Mouse (Mus musculus): ENCODE data around the gene Sephs2. TPM values are rescaled to one million over a fixed set of nuclear protein-coding genes. Genes with fewer than 3 reads are reported as not detected.

The Sephs2 gene
- total RNA-seq, 1 experiment: 113 TPM

DNA sequence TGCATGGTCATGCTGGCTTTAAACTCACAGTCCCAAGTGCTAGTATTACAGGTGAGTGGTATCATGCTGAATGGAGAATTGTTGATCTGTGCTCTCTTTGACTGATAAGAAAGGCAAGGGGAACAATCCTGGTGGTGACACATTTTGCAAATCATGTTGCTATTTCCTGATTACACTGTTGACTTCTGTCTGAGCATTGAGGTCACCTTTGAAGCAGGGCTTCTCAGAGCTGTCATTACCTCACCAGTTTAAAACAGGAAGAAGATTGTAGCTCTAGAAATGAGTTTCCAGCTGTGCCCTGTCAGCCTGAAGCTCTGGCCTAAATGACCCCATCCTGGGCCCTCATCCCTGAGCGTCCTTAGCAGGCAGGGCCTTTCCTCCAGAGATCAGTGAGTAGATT is 14.1 kb upstream of the Sephs2 start:
- DNase-seq (ENCODE audit: low read depth, low spot score): no peak
- in situ Hi-C loops (cut with MboI; ENCODE audit: low sequenced_read_pairs in 2 of 2, unreplicated experiment in 2 of 2): no loop called here
- Histone ChIP-seq H3K36me3 (ENCODE audit: control insufficient read depth, insufficient read depth, low read length, poor library complexity, severe bottlenecking) (no peaks in the 10 kb centered on the region), H3K4me3 (ENCODE audit: insufficient read depth in 1 of 2, low read depth in 1 of 2, low read length in 2 of 2, poor library complexity in 1 of 2, severe bottlenecking in 1 of 2) (no peak overlapping the region), H3K9me3 (ENCODE audit: control insufficient read depth, insufficient read depth, low read depth, low read length) (no peaks in the 10 kb centered on the region), H3K4me1 (ENCODE audit: control insufficient read depth in 2 of 2, insufficient read depth in 2 of 2, low read length in 2 of 2, poor library complexity in 1 of 2) (no peaks in the 10 kb centered on the region; a peak in 1 of 4 replicates), H3K9ac (ENCODE audit: insufficient read depth, low read depth, low read length, poor library complexity, severe bottlenecking) (no peak overlapping the region), H3K27ac (ENCODE audit: insufficient read depth, low read depth, low read length, poor library complexity, severe bottlenecking) (no peak overlapping the region)
- TF ChIP-seq ZC3H11A (IDR thresholded peaks at IDR 0.05; ENCODE audit: borderline replicate concordance, low read depth, low read length) (no peak), MAFK (IDR thresholded peaks at IDR 0.05; ENCODE audit: insufficient read depth, low read depth, low read length) (no peak), ZNF384 (IDR thresholded peaks at IDR 0.05; ENCODE audit: low read depth, low read length) (no peak), CHD2 (IDR thresholded peaks at IDR 0.05; ENCODE audit: low read depth, low read length) (no peak), HCFC1 (IDR thresholded peaks at IDR 0.05; ENCODE audit: borderline replicate concordance, insufficient read depth, low read length) (no peak)

DNA sequence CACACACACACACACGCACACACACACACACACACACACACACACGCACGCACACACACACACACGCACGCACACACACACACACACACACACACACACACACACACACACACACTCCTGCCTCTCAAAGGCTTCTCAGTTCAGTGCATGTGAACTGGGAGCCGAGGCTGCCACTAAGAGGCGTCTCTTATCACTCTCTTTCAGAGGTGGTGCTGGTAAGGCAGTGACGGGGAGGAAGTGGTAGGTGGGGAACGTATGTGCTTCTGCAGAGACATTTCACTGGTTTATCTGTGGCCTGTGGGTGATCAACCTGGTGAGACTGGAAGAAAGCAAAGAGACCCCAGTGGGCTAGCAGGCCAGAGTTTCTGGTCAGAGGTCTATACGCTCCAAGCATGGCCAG is 11.3 kb upstream of the Sephs2 start:
- H3K36me3 ChIP-seq (ENCODE audit: control insufficient read depth, insufficient read depth, low read length, poor library complexity, severe bottlenecking): no peaks in the 10 kb centered on the region
- DNase-seq (ENCODE audit: low read depth, low spot score): no peak
- H3K27ac ChIP-seq (ENCODE audit: insufficient read depth, low read depth, low read length, poor library complexity, severe bottlenecking): no peak overlapping the region
- in situ Hi-C loops (cut with MboI; ENCODE audit: low sequenced_read_pairs in 2 of 2, unreplicated experiment in 2 of 2): no loop called here
- TF ChIP-seq CHD2 (IDR thresholded peaks at IDR 0.05; ENCODE audit: low read depth, low read length): no peak
- no peak for TF ChIP-seq ZC3H11A (IDR thresholded peaks at IDR 0.05; ENCODE audit: borderline replicate concordance, low read depth, low read length)
- no peak for TF ChIP-seq MAFK (IDR thresholded peaks at IDR 0.05; ENCODE audit: insufficient read depth, low read depth, low read length)
- TF ChIP-seq ZNF384 (IDR thresholded peaks at IDR 0.05; ENCODE audit: low read depth, low read length): no peak
- no peak for TF ChIP-seq HCFC1 (IDR thresholded peaks at IDR 0.05; ENCODE audit: borderline replicate concordance, insufficient read depth, low read length)
- H3K9ac ChIP-seq (ENCODE audit: insufficient read depth, low read depth, low read length, poor library complexity, severe bottlenecking): no peak overlapping the region
- H3K9me3 ChIP-seq (ENCODE audit: control insufficient read depth, insufficient read depth, low read depth, low read length): no peaks in the 10 kb centered on the region
- no peak overlapping the region for H3K4me3 ChIP-seq (ENCODE audit: insufficient read depth in 1 of 2, low read depth in 1 of 2, low read length in 2 of 2, poor library complexity in 1 of 2, severe bottlenecking in 1 of 2)
- H3K4me1 ChIP-seq (ENCODE audit: control insufficient read depth in 2 of 2, insufficient read depth in 2 of 2, low read length in 2 of 2, poor library complexity in 1 of 2): no peaks in the 10 kb centered on the region; a peak in 1 of 4 replicates

DNA sequence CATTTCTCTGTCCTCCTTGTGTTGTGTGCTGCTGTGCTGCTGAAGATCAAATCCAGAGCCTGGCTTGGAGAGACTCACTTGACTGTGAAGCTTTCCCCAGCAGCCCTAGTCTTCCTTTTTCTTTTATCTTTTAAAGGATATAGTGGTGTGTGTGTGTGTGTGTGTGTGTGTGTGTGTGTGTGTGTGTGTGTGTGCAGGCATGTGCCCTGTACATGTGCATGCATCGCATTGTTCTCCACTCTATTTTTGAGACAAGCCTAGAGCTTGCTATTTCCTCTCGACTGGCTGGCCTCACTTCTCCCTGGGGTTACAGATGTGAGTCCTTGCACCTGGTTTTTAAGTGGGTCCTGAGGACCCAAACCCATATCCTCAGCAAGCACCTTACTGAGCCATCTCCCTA is 8.3 kb upstream of the Sephs2 start:
- in situ Hi-C loops (cut with MboI; ENCODE audit: low sequenced_read_pairs in 2 of 2, unreplicated experiment in 2 of 2): no loop called here
- H3K4me1 ChIP-seq (ENCODE audit: control insufficient read depth in 2 of 2, insufficient read depth in 2 of 2, low read length in 2 of 2, poor library complexity in 1 of 2): peaks cover 0 to 14% of the 10 kb centered on the region in 2 experiments
- no peak overlapping the region for H3K4me3 ChIP-seq (ENCODE audit: insufficient read depth in 1 of 2, low read depth in 1 of 2, low read length in 2 of 2, poor library complexity in 1 of 2, severe bottlenecking in 1 of 2)
- no peak for DNase-seq (ENCODE audit: low read depth, low spot score)
- H3K27ac ChIP-seq (ENCODE audit: insufficient read depth, low read depth, low read length, poor library complexity, severe bottlenecking): no peak overlapping the region
- TF ChIP-seq ZC3H11A (IDR thresholded peaks at IDR 0.05; ENCODE audit: borderline replicate concordance, low read depth, low read length) (no peak), MAFK (IDR thresholded peaks at IDR 0.05; ENCODE audit: insufficient read depth, low read depth, low read length) (no peak), CHD2 (IDR thresholded peaks at IDR 0.05; ENCODE audit: low read depth, low read length) (no peak), HCFC1 (IDR thresholded peaks at IDR 0.05; ENCODE audit: borderline replicate concordance, insufficient read depth, low read length) (no peak), ZNF384 (IDR thresholded peaks at IDR 0.05; ENCODE audit: low read depth, low read length) (no peak)
- H3K9me3 ChIP-seq (ENCODE audit: control insufficient read depth, insufficient read depth, low read depth, low read length): no peaks in the 10 kb centered on the region
- H3K9ac ChIP-seq (ENCODE audit: insufficient read depth, low read depth, low read length, poor library complexity, severe bottlenecking): no peak overlapping the region
- H3K36me3 ChIP-seq (ENCODE audit: control insufficient read depth, insufficient read depth, low read length, poor library complexity, severe bottlenecking): no peaks in the 10 kb centered on the region

DNA sequence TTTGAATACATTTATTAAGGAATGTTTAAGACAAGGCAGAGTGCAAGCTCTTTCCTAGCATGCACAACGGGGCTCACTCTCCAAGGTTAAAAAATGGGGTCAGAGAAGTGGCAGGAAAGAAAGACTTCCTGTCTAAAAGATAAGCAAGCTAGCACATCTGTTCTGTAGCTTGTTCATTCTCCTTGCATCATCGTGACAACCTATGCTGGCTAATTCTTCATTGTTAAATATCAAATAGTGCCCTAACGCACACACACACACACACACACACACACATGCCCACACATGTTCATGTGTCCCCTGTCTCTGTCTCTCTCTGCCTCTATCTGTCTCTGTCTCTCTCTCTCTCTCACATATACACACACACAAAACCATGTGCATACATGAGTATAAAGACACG is 7.3 kb upstream of the Sephs2 start:
- DNase-seq (ENCODE audit: low read depth, low spot score): no peak

DNA sequence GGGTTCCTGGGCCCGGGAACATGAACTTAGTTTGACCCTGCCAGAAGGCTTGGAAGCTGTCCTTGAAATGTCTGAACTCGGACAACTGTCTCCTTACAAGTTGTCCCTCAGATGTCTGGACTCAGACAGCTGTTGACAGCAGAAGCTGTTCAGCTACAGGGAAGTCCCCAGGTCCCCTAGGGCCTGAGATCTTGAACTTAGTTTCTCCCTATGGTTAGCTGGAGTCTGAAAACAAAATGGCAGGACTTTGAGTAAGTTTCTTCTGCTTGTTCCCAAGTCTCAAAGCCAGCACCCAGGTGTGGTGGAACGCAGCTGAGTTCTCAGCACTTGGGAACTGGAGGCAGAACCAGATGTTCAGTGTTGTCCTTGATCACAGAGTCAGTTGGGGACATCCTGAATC is 6.2 kb upstream of the Sephs2 start:
- Histone ChIP-seq H3K9me3 (ENCODE audit: control insufficient read depth, insufficient read depth, low read depth, low read length) (no peaks in the 10 kb centered on the region), H3K4me3 (ENCODE audit: insufficient read depth in 1 of 2, low read depth in 1 of 2, low read length in 2 of 2, poor library complexity in 1 of 2, severe bottlenecking in 1 of 2) (no peak overlapping the region), H3K27ac (ENCODE audit: insufficient read depth, low read depth, low read length, poor library complexity, severe bottlenecking) (no peak overlapping the region), H3K4me1 (ENCODE audit: control insufficient read depth in 2 of 2, insufficient read depth in 2 of 2, low read length in 2 of 2, poor library complexity in 1 of 2) (peaks cover 0 to 14% of the 10 kb centered on the region in 2 experiments), H3K9ac (ENCODE audit: insufficient read depth, low read depth, low read length, poor library complexity, severe bottlenecking) (no peak overlapping the region), H3K36me3 (ENCODE audit: control insufficient read depth, insufficient read depth, low read length, poor library complexity, severe bottlenecking) (no peaks in the 10 kb centered on the region)
- TF ChIP-seq ZNF384 (IDR thresholded peaks at IDR 0.05; ENCODE audit: low read depth, low read length): no peak
- DNase-seq (ENCODE audit: low read depth, low spot score): no peak
- in situ Hi-C loops (cut with MboI; ENCODE audit: low sequenced_read_pairs in 2 of 2, unreplicated experiment in 2 of 2): no loop called here

More for the DNA sequence above, 7.3 kb upstream of the Sephs2 start:
- Histone ChIP-seq H3K9me3 (ENCODE audit: control insufficient read depth, insufficient read depth, low read depth, low read length) (no peaks in the 10 kb centered on the region), H3K36me3 (ENCODE audit: control insufficient read depth, insufficient read depth, low read length, poor library complexity, severe bottlenecking) (no peaks in the 10 kb centered on the region), H3K9ac (ENCODE audit: insufficient read depth, low read depth, low read length, poor library complexity, severe bottlenecking) (no peak overlapping the region), H3K4me1 (ENCODE audit: control insufficient read depth in 2 of 2, insufficient read depth in 2 of 2, low read length in 2 of 2, poor library complexity in 1 of 2) (peaks cover 0 to 14% of the 10 kb centered on the region in 2 experiments), H3K4me3 (ENCODE audit: insufficient read depth in 1 of 2, low read depth in 1 of 2, low read length in 2 of 2, poor library complexity in 1 of 2, severe bottlenecking in 1 of 2) (no peak overlapping the region), H3K27ac (ENCODE audit: insufficient read depth, low read depth, low read length, poor library complexity, severe bottlenecking) (no peak overlapping the region)
- TF ChIP-seq HCFC1 (IDR thresholded peaks at IDR 0.05; ENCODE audit: borderline replicate concordance, insufficient read depth, low read length) (no peak), ZNF384 (IDR thresholded peaks at IDR 0.05; ENCODE audit: low read depth, low read length) (no peak), ZC3H11A (IDR thresholded peaks at IDR 0.05; ENCODE audit: borderline replicate concordance, low read depth, low read length) (no peak), CHD2 (IDR thresholded peaks at IDR 0.05; ENCODE audit: low read depth, low read length) (no peak), MAFK (IDR thresholded peaks at IDR 0.05; ENCODE audit: insufficient read depth, low read depth, low read length) (no peak)
- in situ Hi-C loops (cut with MboI; ENCODE audit: low sequenced_read_pairs in 2 of 2, unreplicated experiment in 2 of 2): no loop called here
